Mouse (Mus musculus): Measurements from ENCODE around the gene Sarm1.

Sarm1 gene

GRCm38 (mm10) chr11:78427655-78428054 is 69.9 kb downstream of the Sarm1 start:
- ATAC-seq (ENCODE audit: insufficient number of reproducible peaks, low FRiP score, low TSS enrichment), result no peak

DNA sequence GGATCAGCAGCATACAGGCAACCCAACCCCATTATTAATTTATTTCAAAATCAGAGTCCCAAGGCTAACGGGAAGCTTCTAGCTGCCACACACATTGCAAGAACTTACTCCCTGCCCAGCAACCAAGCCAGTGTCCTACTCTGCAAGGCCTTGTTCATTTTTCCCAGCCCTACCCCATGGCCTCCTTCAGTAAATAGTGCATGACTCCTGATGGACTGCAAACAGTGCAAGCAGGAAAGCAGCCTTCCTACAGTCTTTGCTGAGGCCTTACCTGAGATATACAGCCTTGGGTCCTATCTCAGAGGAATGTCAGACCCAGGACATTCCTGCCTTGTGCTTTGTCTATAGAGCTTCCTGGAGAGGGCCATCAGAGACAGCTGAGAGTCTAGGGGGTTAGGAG is 72.0 kb downstream of the Sarm1 start:
- no peak for ATAC-seq (ENCODE audit: insufficient number of reproducible peaks, low FRiP score, low TSS enrichment)

GRCm38 (mm10) chr11:78424352-78424751 is 73.2 kb downstream of the Sarm1 start:
- no peak for ATAC-seq (ENCODE audit: insufficient number of reproducible peaks, low FRiP score, low TSS enrichment)
